Mouse (Mus musculus) E14TG2a.4 (cell line): ENCODE data around the gene Paqr6.

Source experiments
- CTCF ChIP-seq: conservative IDR thresholded peaks from 2 replicates; pipeline ENCODE4 v1.5.1; 2014; ENCODE audit warnings: low read length
- POU5F1 ChIP-seq: IDR thresholded peaks from 2 replicates; pipeline ENCODE4 v1.6.1; 2014; ENCODE audit warnings: low read length, borderline replicate concordance

DNA sequence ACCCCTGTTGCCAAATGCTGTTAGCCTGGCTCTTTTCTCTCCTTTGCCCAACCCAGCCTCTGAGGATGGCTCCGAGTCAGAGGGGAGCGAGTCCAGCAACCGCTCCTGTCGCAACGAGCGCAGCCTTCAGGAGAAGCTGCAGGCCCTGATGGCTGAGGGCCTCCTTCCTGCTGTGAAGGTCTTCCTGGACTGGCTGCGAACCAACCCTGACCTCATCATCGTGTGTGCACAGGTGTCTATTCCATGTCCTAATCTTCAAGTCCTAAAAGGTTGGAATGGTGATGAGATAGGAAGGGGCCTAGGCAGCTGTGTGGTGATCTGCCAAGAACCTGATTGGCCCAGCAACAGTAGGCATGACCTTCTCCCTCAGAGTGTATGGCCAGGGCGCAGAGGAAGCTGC lies 11.5 kb upstream of the Paqr6 start:
- TF ChIP-seq CTCF (no peak), POU5F1 (no peak)
